Mouse (Mus musculus): ENCODE measurements around the gene Smyd4.

DNA sequence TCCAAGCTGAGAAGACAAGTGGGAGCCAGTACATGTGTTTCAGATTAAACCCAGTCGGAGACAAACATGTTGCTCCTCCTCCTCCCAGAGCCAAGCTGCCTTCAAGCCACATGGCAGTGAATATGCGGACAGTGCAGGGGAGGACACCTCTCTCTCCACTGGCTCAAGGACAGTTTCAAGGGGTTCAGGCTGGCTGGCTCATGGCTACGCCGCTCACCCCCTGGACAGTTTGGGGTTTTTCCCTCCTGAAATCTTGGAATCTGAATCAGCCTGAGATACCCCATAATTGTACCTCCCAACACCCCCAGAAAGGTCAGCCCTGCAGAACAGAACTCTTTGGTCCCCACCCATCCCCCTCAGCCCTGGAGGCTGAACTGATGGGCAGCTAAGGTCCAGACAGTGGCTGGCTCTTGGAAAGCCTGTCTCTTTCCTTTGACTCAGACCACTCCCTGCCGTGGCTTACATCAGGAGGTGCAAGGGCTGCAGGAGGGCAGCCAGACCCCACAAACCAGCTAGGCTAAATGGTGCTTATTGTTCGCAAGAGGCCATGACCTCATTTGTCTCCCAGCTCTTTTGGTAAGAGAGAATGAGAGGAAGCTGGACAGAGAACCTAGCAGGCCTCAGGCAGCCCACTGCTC, 73.3 kb downstream of the Smyd4 start:
- TF ChIP-seq POLR2A (IDR thresholded peaks at IDR 0.05; ENCODE audit: borderline replicate concordance, insufficient read depth, low read length) (no peak), CTCF (IDR thresholded peaks at IDR 0.05; ENCODE audit: borderline replicate concordance, insufficient read depth, low read depth, low read length) (no peak)
